Mouse (Mus musculus): ENCODE data around the gene Plppr3.

- TF ChIP-seq POLR2A (IDR thresholded peaks at IDR 0.05; ENCODE audit: insufficient read length, low read depth) (peak; percentile 53), POLR2AphosphoS2 (IDR thresholded peaks at IDR 0.05; ENCODE audit: insufficient read length, low read depth) (peak; percentile 83), TCF12 (IDR thresholded peaks at IDR 0.05; ENCODE audit: insufficient read depth, poor library complexity, severe bottlenecking) (no peak), TCF3 (IDR thresholded peaks at IDR 0.05; ENCODE audit: insufficient read length, low read depth) (no peak), MYOD1 (IDR thresholded peaks at IDR 0.05; ENCODE audit: control insufficient read depth in 1 of 3, insufficient read length in 2 of 3, low read depth in 2 of 3) (no peak), CEBPB (IDR thresholded peaks at IDR 0.05; ENCODE audit: insufficient read depth, poor library complexity, severe bottlenecking) (no peak), MYOG (IDR thresholded peaks at IDR 0.05; ENCODE audit: control insufficient read depth in 1 of 3, insufficient read depth in 1 of 3, insufficient read length in 2 of 3, low read depth in 2 of 3) (no peak), E2F4 (IDR thresholded peaks at IDR 0.05; ENCODE audit: insufficient read depth) (no peak), USF1 (IDR thresholded peaks at IDR 0.05; ENCODE audit: low read depth) (no peak)
Observed at GRCm38 (mm10) chr10:79865189-79865601, 9.2 kb downstream of the Plppr3 start.

Data from myocyte (in vitro differentiated cells).